In genomic region chr19:7058541-7058940, GRCm38 (mm10) we compare ENCODE assay signal across 10 mouse cellular contexts. TPM values are rescaled to one million over a fixed set of nuclear protein-coding genes. Genes with fewer than 3 reads are reported as not detected.
DNase-seq lines count a peak whose midpoint lies in the region; ATAC-seq lines count a peak whose summit lies in the region.
"Had no signal": no experiment of that assay in that cellular context is flagged by ENCODE, and none has a peak within 500 bp of the region (broad histone marks: within the 10 kb centered on the region; RNA-seq: fewer than 3 reads in every experiment).

No protein-coding gene starts in this region.

- 48% methylated on average over 6 of the region's 6 CpGs for WGBS in forebrain, embryonic 10.5 days
- 61% methylated on average over 6 of the region's 6 CpGs for WGBS in forebrain, embryonic 15.5 days
- 65% methylated on average over 6 of the region's 6 CpGs for WGBS in kidney, embryonic 15.5 days
- WGBS in intestine, embryonic 14.5 days, result 65% methylated on average over 6 of the region's 6 CpGs
- WGBS in midbrain, embryonic 14.5 days, result 47% methylated on average over 6 of the region's 6 CpGs

- 0 out of 2 replicates have a peak overlapping the region, but pooled peaks have one; percentile 54 for H3K27ac ChIP-seq in forebrain, embryonic 10.5 days
- no peak overlapping the region for H3K27ac ChIP-seq in forebrain, embryonic 15.5 days (replicated peaks)
- no peak overlapping the region for H3K27ac ChIP-seq in kidney, embryonic 15.5 days
- H3K27ac ChIP-seq in intestine, embryonic 14.5 days (ENCODE audit: low read depth), result no peak overlapping the region
- no peak overlapping the region for H3K27ac ChIP-seq in midbrain, embryonic 14.5 days (replicated peaks; ENCODE audit: low read depth, low read length)

- peaks cover 65% of the 10 kb centered on the region for H3K27me3 ChIP-seq in forebrain, embryonic 10.5 days (ENCODE audit: poor library complexity, severe bottlenecking)
- peaks cover 5% of the 10 kb centered on the region; the same call in 1 of the 2 replicates for H3K27me3 ChIP-seq in forebrain, embryonic 15.5 days
- peaks cover 4% of the 10 kb centered on the region; the same call in 1 of the 2 replicates for H3K27me3 ChIP-seq in kidney, embryonic 15.5 days
- peaks cover 17% of the 10 kb centered on the region for H3K27me3 ChIP-seq in intestine, embryonic 14.5 days (replicated peaks; ENCODE audit: control insufficient read depth, insufficient read depth, low read length)
- peaks cover 21% of the 10 kb centered on the region; the same call in 1 of the 2 replicates for H3K27me3 ChIP-seq in midbrain, embryonic 14.5 days (ENCODE audit: control insufficient read depth, insufficient read depth, low read length)

- no peak for ATAC-seq in forebrain, embryonic 15.5 days (replicated peaks)
- no peak for ATAC-seq in kidney, embryonic 15.5 days (replicated peaks; ENCODE audit: low FRiP score)
- ATAC-seq in intestine, embryonic 14.5 days (replicated peaks; ENCODE audit: low FRiP score, low TSS enrichment, low read depth), result no peak
- ATAC-seq in midbrain, embryonic 14.5 days (ENCODE audit: low FRiP score, low TSS enrichment), result no peak

- H3K9me3 ChIP-seq in forebrain, embryonic 10.5 days, result no peaks in the 10 kb centered on the region
- H3K9me3 ChIP-seq in forebrain, embryonic 15.5 days, result no peaks in the 10 kb centered on the region
- no peaks in the 10 kb centered on the region for H3K9me3 ChIP-seq in kidney, embryonic 15.5 days (replicated peaks)
- H3K9me3 ChIP-seq in intestine, embryonic 14.5 days (ENCODE audit: control insufficient read depth, low read length), result no peaks in the 10 kb centered on the region
- no peaks in the 10 kb centered on the region for H3K9me3 ChIP-seq in midbrain, embryonic 14.5 days (ENCODE audit: control insufficient read depth, low read length)

- no peak for DNase-seq in forebrain, embryonic 10.5 days (ENCODE audit: extremely low spot score, low spot score)
- no peak for DNase-seq in kidney, postnatal 36 days
- no peak for DNase-seq in intestine, embryonic 14.5 days (ENCODE audit: low spot score)
- DNase-seq in midbrain, embryonic 14.5 days, result no peak
- DNase-seq in natural killer cell, adult 2 months (ENCODE audit: low spot score in 2 of 2), result no peak
- no peak for DNase-seq in cerebellum, postnatal 14 days
- DNase-seq: embryo, embryonic 11 days; gastrocnemius, postnatal 25 days had no signal

- no peak overlapping the region for H3K9ac ChIP-seq in forebrain, embryonic 15.5 days (replicated peaks)
- no peak overlapping the region for H3K9ac ChIP-seq in kidney, embryonic 15.5 days
- no peak overlapping the region for H3K9ac ChIP-seq in intestine, embryonic 14.5 days (ENCODE audit: low read length)
- no peak overlapping the region for H3K9ac ChIP-seq in midbrain, embryonic 14.5 days (replicated peaks; ENCODE audit: low read length)

- H3K4me1 ChIP-seq in forebrain, embryonic 10.5 days, result peaks cover 34% of the 10 kb centered on the region
- H3K4me1 ChIP-seq in forebrain, embryonic 15.5 days, result peaks cover 20% of the 10 kb centered on the region
- H3K4me1 ChIP-seq in kidney, embryonic 15.5 days, result peaks cover 38% of the 10 kb centered on the region
- peaks cover 15% of the 10 kb centered on the region for H3K4me1 ChIP-seq in intestine, embryonic 14.5 days (replicated peaks; ENCODE audit: control insufficient read depth, insufficient read depth, low read length)
- H3K4me1 ChIP-seq in midbrain, embryonic 14.5 days (ENCODE audit: control insufficient read depth, insufficient read depth, low read length), result peaks cover 14% of the 10 kb centered on the region

- H3K4me3 ChIP-seq in forebrain, embryonic 10.5 days, result peak overlapping the region; percentile 87
- no peak overlapping the region for H3K4me3 ChIP-seq in forebrain, embryonic 15.5 days
- H3K4me3 ChIP-seq in kidney, embryonic 15.5 days (replicated peaks), result no peak overlapping the region
- H3K4me3 ChIP-seq in intestine, embryonic 14.5 days (ENCODE audit: low read depth, low read length), result no peak overlapping the region
- H3K4me3 ChIP-seq in midbrain, embryonic 14.5 days (replicated peaks; ENCODE audit: low read depth, low read length), result no peak overlapping the region

- H3K36me3 ChIP-seq in forebrain, embryonic 10.5 days (replicated peaks), result no peaks in the 10 kb centered on the region
- no peaks in the 10 kb centered on the region for H3K36me3 ChIP-seq in forebrain, embryonic 15.5 days
- no peaks in the 10 kb centered on the region for H3K36me3 ChIP-seq in kidney, embryonic 15.5 days
- no peaks in the 10 kb centered on the region for H3K36me3 ChIP-seq in intestine, embryonic 14.5 days (ENCODE audit: control insufficient read depth, insufficient read depth, low read length)
- H3K36me3 ChIP-seq in midbrain, embryonic 14.5 days (ENCODE audit: control insufficient read depth, insufficient read depth, low read length), result no peaks in the 10 kb centered on the region

- no peak overlapping the region for H3K4me2 ChIP-seq in forebrain, embryonic 15.5 days (replicated peaks)
- peak overlapping the region; percentile 99 for H3K4me2 ChIP-seq in kidney, embryonic 15.5 days
- peak overlapping the region; percentile 100 for H3K4me2 ChIP-seq in intestine, embryonic 14.5 days (ENCODE audit: low read length)
- H3K4me2 ChIP-seq in midbrain, embryonic 14.5 days (ENCODE audit: low read length), result peak overlapping the region; percentile 99; the same call in 1 of the 2 replicates

RNA-seq across cellular contexts. Expression of gene Macrod1, which starts 1.9 kb away (rescaled TPM):
- polyA plus RNA-seq in forebrain, embryonic 10.5 days (2016; fragmentation: Nextera tagmentation; extraction: Ambion mirVana), result 3.7 and 3.9 TPM in 2 replicates
- polyA plus RNA-seq in forebrain, embryonic 15.5 days (2015; fragmentation: Nextera tagmentation; extraction: Ambion mirVana), result 5.8 and 6.0 TPM in 2 replicates
- polyA plus RNA-seq in kidney, embryonic 15.5 days (2015; fragmentation: Nextera tagmentation; extraction: Ambion mirVana), result 13.9 and 14.8 TPM in 2 replicates
- polyA plus RNA-seq in intestine, embryonic 14.5 days (2014; fragmentation: Nextera tagmentation; extraction: Ambion mirVana), result 7.1 and 8.5 TPM in 2 replicates
- polyA plus RNA-seq in midbrain, embryonic 14.5 days (2014; fragmentation: Nextera tagmentation; extraction: Ambion mirVana), result 3.4 and 3.9 TPM in 2 replicates

RNA-seq across cellular contexts. Expression of gene Stip1, which starts 18.8 kb away (rescaled TPM):
- 456 and 486 TPM in 2 replicates for polyA plus RNA-seq in forebrain, embryonic 10.5 days (2016; fragmentation: Nextera tagmentation; extraction: Ambion mirVana)
- 243 and 245 TPM in 2 replicates for polyA plus RNA-seq in forebrain, embryonic 15.5 days (2015; fragmentation: Nextera tagmentation; extraction: Ambion mirVana)
- 290 and 298 TPM in 2 replicates for polyA plus RNA-seq in kidney, embryonic 15.5 days (2015; fragmentation: Nextera tagmentation; extraction: Ambion mirVana)
- polyA plus RNA-seq in intestine, embryonic 14.5 days (2014; fragmentation: Nextera tagmentation; extraction: Ambion mirVana), result 212 and 227 TPM in 2 replicates
- 180 and 217 TPM in 2 replicates for polyA plus RNA-seq in midbrain, embryonic 14.5 days (2014; fragmentation: Nextera tagmentation; extraction: Ambion mirVana)

RNA-seq across cellular contexts. Expression of gene Fermt3, which starts 39.3 kb away (rescaled TPM):
- polyA plus RNA-seq in forebrain, embryonic 10.5 days (2016; fragmentation: Nextera tagmentation; extraction: Ambion mirVana), result 8.8 TPM in 2 replicates
- polyA plus RNA-seq in forebrain, embryonic 15.5 days (2015; fragmentation: Nextera tagmentation; extraction: Ambion mirVana), result 3.6 and 3.7 TPM in 2 replicates
- polyA plus RNA-seq in kidney, embryonic 15.5 days (2015; fragmentation: Nextera tagmentation; extraction: Ambion mirVana), result 6.9 and 8.3 TPM in 2 replicates
- 7.0 and 7.3 TPM in 2 replicates for polyA plus RNA-seq in intestine, embryonic 14.5 days (2014; fragmentation: Nextera tagmentation; extraction: Ambion mirVana)
- 1.7 and 3.0 TPM in 2 replicates for polyA plus RNA-seq in midbrain, embryonic 14.5 days (2014; fragmentation: Nextera tagmentation; extraction: Ambion mirVana)

RNA-seq across cellular contexts. Expression of gene Flrt1, which starts 47.0 kb away (rescaled TPM):
- 4.0 and 4.8 TPM in 2 replicates for polyA plus RNA-seq in forebrain, embryonic 10.5 days (2016; fragmentation: Nextera tagmentation; extraction: Ambion mirVana)
- polyA plus RNA-seq in forebrain, embryonic 15.5 days (2015; fragmentation: Nextera tagmentation; extraction: Ambion mirVana), result 14.9 and 18.9 TPM in 2 replicates
- 4.4 and 5.0 TPM in 2 replicates for polyA plus RNA-seq in kidney, embryonic 15.5 days (2015; fragmentation: Nextera tagmentation; extraction: Ambion mirVana)
- polyA plus RNA-seq in intestine, embryonic 14.5 days (2014; fragmentation: Nextera tagmentation; extraction: Ambion mirVana), result 3.6 TPM in 2 replicates
- 7.0 and 10.2 TPM in 2 replicates for polyA plus RNA-seq in midbrain, embryonic 14.5 days (2014; fragmentation: Nextera tagmentation; extraction: Ambion mirVana)
